Mouse (Mus musculus) embryo, embryonic 9.5 days (tissue): ENCODE measurements around the gene Wdr20rt.
"Not testable (repeated sequence)": the region's sequence is repeated elsewhere in the genome, so short reads cannot be mapped to it uniquely, and the experiment has no call there.

Experiments used
- DNase-seq: peaks from one replicate; pipeline ENCODE4 v3.0.0-alpha.2; 2017; ENCODE audit errors: extremely low spot score

Wdr20rt gene

GRCm38 (mm10) chr12:65225467-65225945 is at the start of gene Wdr20rt:
Gene Wdr20rt, plus strand, starts transcription at chr12:65225517.
- DNase-seq = no peak

- no peak for DNase-seq
Measured at GRCm38 (mm10) chr12:65187365-65187764, 38.0 kb upstream of the Wdr20rt start.

GRCm38 (mm10) chr12:65189213-65189612 is 36.1 kb upstream of the Wdr20rt start:
- DNase-seq = no peak

DNA sequence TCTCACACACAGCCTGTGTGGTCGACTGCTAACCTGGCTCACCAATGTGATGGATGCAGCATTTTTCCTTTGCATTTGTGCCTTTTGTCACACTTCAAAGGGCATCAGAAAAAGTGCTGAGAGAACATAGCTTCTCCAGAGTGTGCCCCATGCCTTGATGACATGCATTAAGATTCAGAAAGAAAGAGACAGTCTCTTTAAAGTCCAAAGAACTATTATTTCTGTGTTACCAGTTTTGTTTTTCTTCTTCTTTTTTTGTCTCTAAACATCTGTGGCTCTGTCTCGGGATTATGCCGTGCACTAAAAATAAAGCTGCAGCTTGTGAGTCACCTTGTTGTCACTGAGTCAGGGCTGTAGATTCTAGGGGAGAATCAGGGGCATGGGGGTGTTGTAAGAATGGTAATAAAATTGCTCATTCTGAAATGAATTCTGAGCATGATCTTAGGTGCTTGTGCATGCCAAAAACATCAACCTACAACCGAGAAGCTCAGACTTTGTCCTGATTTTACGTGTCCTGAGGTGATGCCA is 31.2 kb upstream of the Wdr20rt start:
- DNase-seq = no peak

DNA sequence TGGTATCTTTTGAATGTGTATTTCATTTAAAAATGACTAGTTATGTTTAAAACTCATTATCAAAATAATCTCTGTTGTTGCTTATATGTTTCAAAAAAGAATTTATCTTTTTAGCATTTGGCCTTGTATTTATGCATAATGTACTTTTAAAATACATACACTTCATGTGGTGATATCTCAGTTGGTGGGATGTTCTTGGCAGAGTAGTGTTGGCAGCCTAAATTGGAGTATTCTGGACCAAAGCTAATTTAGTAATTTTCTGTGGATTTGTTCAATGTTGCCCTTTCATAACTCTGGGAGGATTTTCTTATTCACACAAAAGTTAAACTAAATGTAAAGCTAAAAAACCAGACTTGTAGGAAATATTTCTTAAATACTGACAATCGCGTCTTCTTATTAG is 23.5 kb upstream of the Wdr20rt start:
- no peak for DNase-seq

GRCm38 (mm10) chr12:65206431-65206830 is 18.9 kb upstream of the Wdr20rt start:
- DNase-seq = no peak

DNA sequence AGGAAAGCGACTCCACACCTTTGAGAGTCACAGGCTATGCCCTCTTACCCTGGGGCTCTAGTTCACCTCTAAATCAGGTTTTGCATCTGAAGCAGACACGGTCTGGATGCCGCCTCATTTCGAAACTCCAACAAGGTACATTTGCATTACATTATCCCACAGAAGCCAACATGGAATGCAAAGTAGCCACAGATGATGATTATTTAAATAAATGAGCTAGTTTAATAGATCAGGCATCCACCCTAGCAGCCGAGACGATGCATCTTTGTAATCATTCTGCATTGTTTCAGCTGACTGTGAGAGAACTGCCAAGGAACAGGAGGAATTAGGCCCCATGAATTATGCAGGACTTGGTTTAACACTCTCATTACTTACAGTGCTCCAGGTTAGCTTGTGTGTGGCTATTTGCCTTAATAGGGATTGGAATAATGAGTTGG is 8.9 kb upstream of the Wdr20rt start:
- DNase-seq = no peak

GRCm38 (mm10) chr12:65228628-65229027 is 3.3 kb downstream of the Wdr20rt start:
- DNase-seq = no peak

GRCm38 (mm10) chr12:65229041-65229440 is 3.7 kb downstream of the Wdr20rt start:
- DNase-seq = no peak

DNA sequence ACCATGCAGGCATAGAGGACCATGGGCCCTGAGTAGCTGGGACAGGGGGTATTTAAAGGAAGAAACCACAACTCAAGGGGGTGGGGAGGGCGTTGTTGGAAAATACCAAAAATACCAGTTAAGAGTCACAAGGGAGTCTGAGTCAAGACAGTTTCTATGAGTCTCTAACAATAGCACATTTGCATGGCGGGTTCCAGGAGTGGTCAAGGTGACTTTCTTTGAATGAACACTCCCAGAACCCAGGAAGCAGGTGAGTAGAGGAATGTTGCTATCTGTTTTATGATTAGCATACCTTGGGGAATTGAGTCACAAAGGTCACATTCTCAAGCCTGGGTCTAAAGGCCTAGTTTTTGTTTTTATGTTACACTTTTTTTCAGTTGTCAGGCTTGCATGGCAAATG is 7.5 kb downstream of the Wdr20rt start:
- not testable (repeated sequence) for DNase-seq

GRCm38 (mm10) chr12:65250116-65250738 is 24.9 kb downstream of the Wdr20rt start:
- DNase-seq = no peak

DNA sequence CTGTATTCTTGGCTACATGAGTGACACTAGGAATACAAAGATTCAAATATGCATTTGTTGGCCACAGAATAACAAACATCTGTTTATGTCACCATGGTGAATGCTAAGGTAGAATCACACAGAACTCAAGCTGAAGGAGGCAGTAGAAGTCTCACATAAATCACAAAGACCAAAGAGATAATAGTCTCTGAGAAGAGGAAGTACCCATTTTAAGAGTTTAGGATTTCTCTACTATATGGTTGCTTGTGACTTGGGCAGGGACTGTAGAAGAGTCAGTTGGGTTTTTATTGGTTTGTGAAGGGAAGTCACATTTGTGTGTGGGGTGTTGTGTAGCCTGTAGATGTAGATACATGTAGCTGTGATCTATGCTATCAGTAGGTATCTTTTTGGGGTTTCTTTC is 31.6 kb downstream of the Wdr20rt start:
- no peak for DNase-seq

DNA sequence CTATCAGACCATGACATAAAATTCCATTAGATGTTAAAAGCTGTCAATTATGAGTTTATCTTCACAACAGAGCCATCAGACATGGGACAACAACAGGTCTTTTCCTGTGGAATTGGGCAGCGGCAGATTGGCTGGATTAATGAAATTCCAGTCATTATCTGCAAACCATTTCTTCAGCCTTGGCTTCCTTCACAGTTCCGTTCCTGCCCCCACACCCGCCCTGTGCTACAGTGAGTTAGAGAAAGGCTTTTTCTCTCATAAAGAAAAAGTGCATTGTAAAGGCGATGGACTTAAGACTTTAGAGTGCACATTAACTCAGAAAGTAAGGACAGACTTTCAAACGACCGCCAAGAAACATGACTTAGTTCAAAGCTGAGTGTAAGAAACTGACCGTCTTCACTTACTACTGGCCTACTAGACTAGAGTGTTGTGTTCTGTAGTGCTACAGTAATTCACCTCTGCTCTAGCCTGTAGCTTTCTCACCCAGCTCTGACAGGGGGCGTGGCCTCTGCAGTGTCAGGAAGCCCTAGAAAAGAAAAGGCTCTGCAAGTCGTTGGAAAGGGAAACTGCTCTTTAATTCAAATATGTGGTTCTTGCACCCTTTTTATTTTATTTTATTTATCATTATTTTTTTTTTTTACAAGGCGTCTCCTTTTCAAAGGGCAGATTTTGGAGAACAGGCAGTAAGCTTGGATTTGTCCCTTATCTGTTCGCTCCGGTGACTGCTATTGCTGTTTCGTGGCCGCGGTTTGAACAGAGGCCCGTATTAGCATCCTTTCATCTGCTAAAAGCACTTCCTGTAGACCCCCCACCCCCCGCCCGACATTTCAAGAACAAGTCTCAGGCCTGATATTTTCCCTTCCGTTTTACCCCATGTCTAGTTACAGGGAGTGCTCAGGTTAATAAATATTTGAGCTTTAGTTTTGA is 33.2 kb downstream of the Wdr20rt start:
- no peak for DNase-seq

- DNase-seq = no peak
Measured at GRCm38 (mm10) chr12:65259139-65260111, 34.1 kb downstream of the Wdr20rt start.

DNA sequence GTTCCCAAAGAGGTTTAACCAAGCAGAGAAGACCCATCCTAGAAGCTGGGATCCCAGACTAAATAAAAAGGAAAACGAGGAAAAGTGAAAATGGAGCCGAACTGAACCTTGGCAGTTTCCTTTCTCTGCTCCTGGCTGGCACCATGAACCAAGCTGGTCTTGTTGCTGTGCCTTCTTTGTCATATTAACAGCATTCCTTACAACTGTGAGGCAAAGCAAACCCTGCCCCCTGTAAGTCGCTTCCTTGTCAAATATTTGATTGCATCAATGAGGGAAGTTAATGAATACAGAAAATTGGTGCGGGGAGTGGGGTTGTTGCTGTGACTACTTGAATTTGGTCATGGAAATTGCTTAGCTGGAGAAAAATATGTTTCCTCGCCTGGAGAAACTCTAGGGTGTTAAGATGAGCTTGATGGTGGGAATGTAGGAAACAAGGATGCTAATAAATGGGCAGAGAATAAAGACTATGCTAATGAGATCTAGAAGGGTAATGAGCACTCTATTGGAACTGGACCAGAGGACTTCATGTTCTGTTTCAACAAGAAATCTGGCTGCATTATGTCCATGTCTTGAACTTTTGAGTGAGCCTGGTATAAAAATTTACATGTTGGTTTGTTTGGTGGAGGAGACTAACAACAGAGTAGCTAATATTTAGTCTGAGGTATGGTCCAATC is 43.1 kb downstream of the Wdr20rt start:
- no peak for DNase-seq

DNA sequence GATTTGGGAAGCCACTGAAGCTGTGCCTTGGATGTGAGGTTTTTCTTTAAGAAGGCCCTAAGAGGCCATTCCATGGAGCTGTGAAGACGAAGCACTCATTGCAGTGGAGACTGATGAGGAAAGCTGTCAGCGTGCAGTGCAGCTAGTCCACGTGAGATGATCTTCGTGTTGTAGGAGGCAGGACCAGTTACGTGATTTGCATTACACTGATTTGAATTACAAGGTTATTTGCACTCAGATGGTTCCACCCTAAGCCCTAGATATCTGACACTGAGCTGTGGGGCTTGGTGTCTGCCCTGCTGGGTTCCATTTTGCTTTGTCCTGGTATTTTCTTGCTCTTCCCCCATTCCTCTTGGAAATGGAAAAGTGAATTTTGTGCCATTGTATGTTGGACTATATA is 44.1 kb downstream of the Wdr20rt start:
- DNase-seq = no peak

DNA sequence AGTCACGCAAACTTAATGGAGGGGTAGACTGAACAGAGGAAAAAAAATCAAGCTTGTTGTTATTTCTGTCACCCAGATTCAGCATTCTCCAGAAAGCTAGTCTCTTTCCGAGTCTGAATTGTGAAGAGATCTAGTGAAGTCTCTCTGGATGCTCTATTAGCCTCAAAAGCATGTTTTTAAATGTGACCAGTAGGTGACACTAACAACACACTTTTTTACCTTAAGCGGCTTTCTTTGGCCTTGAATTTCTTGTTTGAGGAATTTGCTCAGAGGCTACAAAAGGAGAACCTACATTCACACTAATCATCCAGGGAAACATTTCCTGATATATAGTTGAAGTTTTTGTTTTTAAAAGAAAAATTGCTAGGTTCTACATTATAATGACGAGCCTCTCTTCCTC is 48.5 kb downstream of the Wdr20rt start:
- DNase-seq = peak; percentile 12
